Mouse (Mus musculus): ENCODE results near the gene Gpc6. TPM values are rescaled to one million over a fixed set of nuclear protein-coding genes. Genes with fewer than 3 reads are reported as not detected.

Gene Gpc6
- polyA plus RNA-seq (2014; fragmentation: Illumina TruSeq; extraction: RNeasy Lipid Tissue Mini Kit (QIAGEN cat#74804); ENCODE audit: low read depth, low replicate concordance): 0.18 TPM

DNA sequence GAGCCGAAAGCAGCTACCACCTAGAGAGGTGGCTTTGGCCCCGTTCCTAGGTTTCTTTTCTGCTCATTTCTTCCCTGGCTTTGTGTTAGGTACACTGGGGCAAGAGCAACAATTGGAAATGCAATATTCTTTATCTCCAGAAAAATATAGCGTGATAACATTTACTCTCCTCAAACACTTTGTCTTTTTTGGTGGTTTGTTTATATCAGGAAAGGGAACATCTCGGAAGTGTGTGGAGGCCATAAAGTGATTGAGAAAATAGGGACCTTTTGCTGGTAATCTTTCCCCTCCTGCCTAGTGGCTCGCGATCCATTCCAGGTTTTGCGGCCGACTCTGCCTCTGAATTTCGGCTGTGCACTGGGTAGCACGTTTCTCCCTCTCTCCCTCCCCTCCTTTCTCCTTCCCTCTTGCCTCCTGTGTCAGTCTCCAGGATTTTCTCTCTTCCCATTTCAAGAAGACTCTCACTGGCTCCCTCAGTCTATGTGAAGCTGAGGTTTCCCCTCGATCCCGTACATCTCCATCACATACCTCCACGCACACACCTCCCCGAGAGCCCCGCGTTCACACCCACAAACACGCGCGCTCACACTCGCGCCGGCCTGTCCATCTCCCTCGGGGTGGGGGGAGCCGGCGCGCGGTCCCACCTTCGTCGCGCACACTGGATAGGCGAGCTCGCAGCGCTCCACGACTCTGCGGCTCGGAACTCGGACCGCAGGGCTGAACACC lies at the start of gene Gpc6:
Gene Gpc6 (plus strand): TSS at position 440 of the 726 bp plus-strand sequence.

Data from testis, adult 10 weeks (tissue).